Comparison of ENCODE assay signal across 8 mouse cellular contexts in the genomic region with DNA sequence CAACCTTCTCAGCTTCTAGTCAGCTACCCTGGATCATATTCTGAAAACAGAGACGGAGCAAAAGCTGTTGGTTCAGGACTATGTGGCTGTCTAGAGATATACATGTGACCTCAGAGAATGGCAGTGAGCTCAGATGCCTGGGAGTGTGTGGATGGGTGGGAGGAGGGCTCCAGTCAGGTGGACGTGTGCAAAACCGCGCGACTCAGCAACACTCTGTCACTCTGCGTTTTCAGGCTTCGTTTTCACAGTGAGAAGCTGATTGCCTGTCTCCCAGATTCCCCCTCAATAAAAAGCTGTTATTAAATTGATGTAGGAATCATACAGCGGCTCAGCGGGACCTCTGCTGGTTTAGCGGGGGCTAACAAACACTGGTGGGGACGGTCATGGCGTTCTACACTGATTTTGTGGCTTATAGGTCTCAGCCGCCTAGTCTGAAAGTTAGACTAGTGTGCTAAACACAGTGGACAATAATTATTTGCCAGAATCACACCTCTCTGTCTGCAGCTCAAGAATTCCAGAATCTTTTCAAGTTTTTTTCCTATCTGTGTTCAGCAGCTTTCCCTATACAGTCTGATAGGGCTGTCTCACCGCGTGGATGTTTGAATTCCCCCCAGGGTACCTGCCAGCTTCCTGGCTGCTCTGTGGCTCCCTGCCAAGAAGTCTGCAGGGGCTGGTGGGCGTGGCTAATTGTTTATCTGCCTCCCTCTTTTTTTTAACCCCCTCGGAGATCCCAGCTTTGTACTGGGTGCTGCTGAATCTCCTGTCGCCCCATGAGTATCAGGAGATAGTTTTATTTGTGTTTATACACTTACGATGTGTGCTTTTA. TPM values are rescaled to one million over a fixed set of nuclear protein-coding genes. Genes with fewer than 3 reads are reported as not detected.
DNase-seq lines count a peak whose midpoint lies in the region; ATAC-seq and TF ChIP-seq lines count a peak whose summit lies in the region.

No protein-coding gene starts in this region.

- peak overlapping the region; percentile 13 for H3K4me3 ChIP-seq in kidney, embryonic 14.5 days (ENCODE audit: low read length)
- H3K4me3 ChIP-seq in cortical plate, adult 2 months (ENCODE audit: insufficient read depth, low read length): 0 out of 2 replicates have a peak overlapping the region, but pooled peaks have one; percentile 7
- no peak overlapping the region for H3K4me3 ChIP-seq in hindbrain, embryonic 11.5 days (ENCODE audit: low read depth, low read length)
- peak overlapping the region; percentile 16 for H3K4me3 ChIP-seq in lung, embryonic 16.5 days (ENCODE audit: low read length)
- peak overlapping the region; percentile 31 for H3K4me3 ChIP-seq in stomach, embryonic 16.5 days (replicated peaks; ENCODE audit: low read length)

- DNase-seq in kidney, adult 18-20 months: no peak
- DNase-seq in hindbrain, embryonic 11.5 days (ENCODE audit: low spot score): peak; percentile 47
- DNase-seq in urinary bladder, adult 18-20 months (ENCODE audit: low spot score in 2 of 2): no peak
- DNase-seq in thymus, postnatal 10 days (ENCODE audit: low spot score in 2 of 2): no peak

- H3K9ac ChIP-seq in kidney, embryonic 14.5 days (ENCODE audit: low read depth, low read length): no peak overlapping the region
- no peak overlapping the region for H3K9ac ChIP-seq in hindbrain, embryonic 11.5 days (ENCODE audit: low read depth, low read length)
- no peak overlapping the region for H3K9ac ChIP-seq in lung, embryonic 16.5 days (ENCODE audit: low read length)
- peak overlapping the region; percentile 35; the same call in 1 of the 2 replicates for H3K9ac ChIP-seq in stomach, embryonic 16.5 days (ENCODE audit: low read length)

- H3K4me2 ChIP-seq in kidney, embryonic 14.5 days (replicated peaks; ENCODE audit: low read depth, low read length): peak overlapping the region; percentile 34
- peak overlapping the region; percentile 29 for H3K4me2 ChIP-seq in hindbrain, embryonic 11.5 days (replicated peaks; ENCODE audit: low read depth, low read length)
- H3K4me2 ChIP-seq in lung, embryonic 16.5 days (ENCODE audit: low read depth, low read length): peak overlapping the region; percentile 45
- H3K4me2 ChIP-seq in stomach, embryonic 16.5 days (ENCODE audit: low read depth, low read length): peak overlapping the region; percentile 51

- H3K4me1 ChIP-seq in kidney, embryonic 14.5 days (ENCODE audit: control insufficient read depth, insufficient read depth, low read length): peaks cover 6% of the 10 kb centered on the region; the same call in 1 of the 2 replicates
- no peaks in the 10 kb centered on the region for H3K4me1 ChIP-seq in cortical plate, adult 2 months (ENCODE audit: control insufficient read depth, insufficient read depth, low read length)
- peaks cover 4% of the 10 kb centered on the region; the same call in 1 of the 2 replicates for H3K4me1 ChIP-seq in hindbrain, embryonic 11.5 days (replicated peaks; ENCODE audit: control insufficient read depth, insufficient read depth, low read length)
- H3K4me1 ChIP-seq in lung, embryonic 16.5 days (replicated peaks; ENCODE audit: control insufficient read depth, insufficient read depth, low read length): peaks cover 5% of the 10 kb centered on the region; the same call in 1 of the 2 replicates
- peaks cover 4% of the 10 kb centered on the region; the same call in 1 of the 2 replicates for H3K4me1 ChIP-seq in stomach, embryonic 16.5 days (ENCODE audit: control insufficient read depth, insufficient read depth, low read length)

- TF ChIP-seq POLR2A in cortical plate, adult 2 months (IDR thresholded peaks at IDR 0.05; ENCODE audit: extremely low read depth, insufficient read depth, low read length): no peak

- WGBS in kidney, embryonic 14.5 days: 4% methylated on average over 19 of the region's 19 CpGs
- 9% methylated on average over 19 of the region's 19 CpGs for WGBS in hindbrain, embryonic 11.5 days
- WGBS in lung, embryonic 16.5 days: 2% methylated on average over 19 of the region's 19 CpGs
- WGBS in stomach, embryonic 16.5 days: 3% methylated on average over 19 of the region's 19 CpGs

- peak; percentile 77 for ATAC-seq in kidney, embryonic 14.5 days (ENCODE audit: low FRiP score, low TSS enrichment)
- ATAC-seq in hindbrain, embryonic 11.5 days (ENCODE audit: low FRiP score): peak; percentile 67; the same call in 1 of the 2 replicates
- ATAC-seq in lung, embryonic 16.5 days (ENCODE audit: low read depth): peak; percentile 74
- peak; percentile 69 for ATAC-seq in stomach, embryonic 16.5 days (ENCODE audit: insufficient read depth, low FRiP score)

- no peaks in the 10 kb centered on the region for H3K36me3 ChIP-seq in kidney, embryonic 14.5 days (ENCODE audit: control insufficient read depth, insufficient read depth, low read length)
- H3K36me3 ChIP-seq in hindbrain, embryonic 11.5 days (ENCODE audit: control insufficient read depth, insufficient read depth, low read length): no peaks in the 10 kb centered on the region
- H3K36me3 ChIP-seq in lung, embryonic 16.5 days (ENCODE audit: control insufficient read depth, insufficient read depth, low read length): no peaks in the 10 kb centered on the region
- no peaks in the 10 kb centered on the region for H3K36me3 ChIP-seq in stomach, embryonic 16.5 days (ENCODE audit: control insufficient read depth, insufficient read depth, low read length)

- H3K27ac ChIP-seq in kidney, embryonic 14.5 days (ENCODE audit: low read depth, low read length): no peak overlapping the region
- no peak overlapping the region for H3K27ac ChIP-seq in cortical plate, adult 2 months (ENCODE audit: insufficient read depth, low read length)
- no peak overlapping the region for H3K27ac ChIP-seq in hindbrain, embryonic 11.5 days (ENCODE audit: low read depth, low read length)
- no peak overlapping the region for H3K27ac ChIP-seq in lung, embryonic 16.5 days (ENCODE audit: low read length)
- no peak overlapping the region for H3K27ac ChIP-seq in stomach, embryonic 16.5 days (ENCODE audit: low read length)

- no peak for TF ChIP-seq CTCF in cortical plate, adult 2 months (IDR thresholded peaks at IDR 0.05; ENCODE audit: extremely low read depth, insufficient read depth, low read length)

- H3K27me3 ChIP-seq in kidney, embryonic 14.5 days (ENCODE audit: control insufficient read depth, insufficient read depth, low read length): no peaks in the 10 kb centered on the region
- no peaks in the 10 kb centered on the region; the same call in 1 of the 2 replicates for H3K27me3 ChIP-seq in hindbrain, embryonic 11.5 days (ENCODE audit: control insufficient read depth, insufficient read depth, low read length)
- H3K27me3 ChIP-seq in lung, embryonic 16.5 days (ENCODE audit: control insufficient read depth, insufficient read depth, low read depth, low read length): no peaks in the 10 kb centered on the region
- H3K27me3 ChIP-seq in stomach, embryonic 16.5 days (ENCODE audit: control insufficient read depth, insufficient read depth, low read length): no peaks in the 10 kb centered on the region

- no peaks in the 10 kb centered on the region for H3K9me3 ChIP-seq in kidney, embryonic 14.5 days (ENCODE audit: control insufficient read depth, low read length)
- no peaks in the 10 kb centered on the region for H3K9me3 ChIP-seq in hindbrain, embryonic 11.5 days (ENCODE audit: control insufficient read depth, low read length)
- no peaks in the 10 kb centered on the region for H3K9me3 ChIP-seq in lung, embryonic 16.5 days (ENCODE audit: control insufficient read depth, low read length)
- H3K9me3 ChIP-seq in stomach, embryonic 16.5 days (replicated peaks; ENCODE audit: control insufficient read depth, low read length): no peaks in the 10 kb centered on the region

RNA-seq across cellular contexts. Expression of gene Epb41l3, which starts 45.3 kb away (rescaled TPM):
- polyA plus RNA-seq in kidney, embryonic 14.5 days (2014; fragmentation: Nextera tagmentation; extraction: Ambion mirVana): 17.6 and 29.7 TPM in 2 replicates
- polyA plus RNA-seq in cortical plate, adult 2 months (2012; rRNA removed): 117 and 124 TPM in 2 replicates
- 85.5 and 92.9 TPM in 2 replicates for polyA plus RNA-seq in hindbrain, embryonic 11.5 days (2014; fragmentation: Nextera tagmentation; extraction: Ambion mirVana)
- 46.8 and 52.1 TPM in 2 replicates for polyA plus RNA-seq in lung, embryonic 16.5 days (2015; fragmentation: Nextera tagmentation; extraction: Ambion mirVana)
- polyA plus RNA-seq in stomach, embryonic 16.5 days (2015; fragmentation: Nextera tagmentation; extraction: Ambion mirVana): 50.4 and 56.1 TPM in 2 replicates
